Mouse (Mus musculus) erythroblast, embryonic 14.5 days (primary cell): ENCODE data around the gene Pcsk2.

Source experiments
- GATA1 ChIP-seq: IDR thresholded peaks from 2 replicates; pipeline ENCODE4 v1.6.1; 2012; ENCODE audit warnings: low read length, inconsistent platforms, mixed read lengths
- TAL1 ChIP-seq: IDR thresholded peaks from 3 replicates; pipeline ENCODE4 v1.6.1; 2012; ENCODE audit warnings: low read length, inconsistent platforms, mixed read lengths

DNA sequence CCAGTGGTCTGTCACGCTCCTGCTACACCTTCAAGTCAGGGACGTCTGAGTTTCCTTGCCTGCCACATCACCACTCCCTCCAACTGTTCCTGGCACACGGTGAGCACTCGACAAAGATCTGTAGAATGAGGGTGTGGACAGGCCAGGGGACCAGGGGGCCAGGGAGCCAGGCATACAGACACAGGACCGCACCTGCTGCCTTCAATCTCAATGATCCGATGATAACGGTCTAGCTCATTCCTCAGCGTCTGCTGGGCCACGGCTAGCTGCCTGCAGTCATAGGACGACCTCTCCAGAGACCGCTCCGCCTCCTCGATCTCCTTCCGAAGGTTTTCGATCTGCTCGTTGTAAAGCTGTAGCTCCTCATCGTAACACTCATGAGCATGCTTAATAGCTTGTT, 285.7 kb downstream of the Pcsk2 start:
- TF ChIP-seq GATA1: no peak
- no peak for TF ChIP-seq TAL1
